Mouse (Mus musculus) liver, embryonic 14.5 days (tissue): ENCODE measurements around the gene Itga5. TPM values are rescaled to one million over a fixed set of nuclear protein-coding genes. Genes with fewer than 3 reads are reported as not detected.
"Not testable (repeated sequence)": the region's sequence is repeated elsewhere in the genome, so short reads cannot be mapped to it uniquely, and the experiment has no call there.

ENCODE experiments used
- ATAC-seq: fragments of 200-750 bp; cut with Nextera tagmentation; 2 replicates; pipeline ENCODE4 v1.8.0; 2017; ENCODE audit warnings: moderate number of reproducible peaks, mild to moderate bottlenecking, moderate library complexity; ENCODE audit not compliant: insufficient read depth
- DNase-seq, 3 experiments: peaks; one replicate each; pipeline ENCODE4 v3.0.0-alpha.2; 2012 to 2013; ENCODE audit warnings: low read depth in 3 of 3, low spot score in 3 of 3
- H3K27ac ChIP-seq: fragments of 300-500 bp; sonication (generic); 2 replicates; pipeline ENCODE4 v1.5.1; 2014; ENCODE audit warnings: moderate library complexity, mild to moderate bottlenecking, control low read depth, inconsistent platforms
- H3K27me3 ChIP-seq: fragments of 300-500 bp; sonication (generic); 2 replicates; pipeline ENCODE4 v1.6.1; 2014; ENCODE audit warnings: mild to moderate bottlenecking, low read length, moderate library complexity; ENCODE audit not compliant: control insufficient read depth, insufficient read depth
- H3K36me3 ChIP-seq: fragments of 300-500 bp; sonication (generic); replicated peaks from 2 replicates; pipeline ENCODE4 v1.6.1; 2014; ENCODE audit warnings: low read depth; ENCODE audit not compliant: control insufficient read depth, insufficient read depth
- H3K4me1 ChIP-seq, 2 experiments: fragments of 200-500 bp in 1 of 2; fragments of 300-500 bp in 1 of 2; sonication (generic) in 1 of 2; replicated peaks; 2 replicates each; pipeline ENCODE4 v1.6.1; 2012 to 2014; ENCODE audit warnings: antibody characterized with exemption in 1 of 2, inconsistent platforms in 1 of 2, low read length in 1 of 2; ENCODE audit not compliant: control insufficient read depth in 2 of 2, insufficient read depth in 2 of 2
- H3K4me2 ChIP-seq: fragments of 300-500 bp; sonication (generic); 2 replicates; pipeline ENCODE4 v1.6.1; 2014; ENCODE audit warnings: low read depth, mild to moderate bottlenecking, control low read depth, moderate library complexity
- H3K4me3 ChIP-seq, 2 experiments: fragments of 200-500 bp in 1 of 2; fragments of 300-500 bp in 1 of 2; sonication (generic) in 1 of 2; 2 replicates each; pipeline ENCODE4 v1.5.1; 2012 to 2014; ENCODE audit warnings: low read depth in 2 of 2, low read length in 2 of 2, mild to moderate bottlenecking in 2 of 2, control low read depth in 1 of 2, inconsistent platforms in 1 of 2, moderate library complexity in 1 of 2; ENCODE audit not compliant: insufficient read depth in 1 of 2
- H3K9ac ChIP-seq: fragments of 300-500 bp; sonication (generic); replicated peaks from 2 replicates; pipeline ENCODE4 v1.6.1; 2014; ENCODE audit warnings: mild to moderate bottlenecking, control low read depth, moderate library complexity
- H3K9me3 ChIP-seq: fragments of 300-500 bp; sonication (generic); 2 replicates; pipeline ENCODE4 v1.6.1; 2016; ENCODE audit warnings: low read length, mixed read lengths; ENCODE audit not compliant: control insufficient read depth
- CTCF ChIP-seq: IDR thresholded peaks from 2 replicates; pipeline ENCODE4 v1.5.1; 2016; ENCODE audit warnings: antibody characterized with exemption, low read depth, control low read depth
- EP300 ChIP-seq: IDR thresholded peaks from 2 replicates; pipeline ENCODE4 v1.6.1; 2016; ENCODE audit warnings: antibody characterized with exemption, low read depth
- WGBS: fragments of 180-500 bp; shearing (Covaris S2); extraction: QIAGEN DNeasy Blood & Tissue Kit; methylation state at CpG from one replicate; pipeline ENCODE4 v1.1.7; 2014; ENCODE audit not compliant: insufficient replicate concordance; 5-methylcytosine and 5-hydroxymethylcytosine counted together
- polyA plus RNA-seq, 2 experiments: library from polyadenylated mRNA; depleted of rRNA in 1 of 2; stranded (reverse) in 1 of 2; unstranded in 1 of 2; fragments of >200 nt; fragmentation: Nextera tagmentation in 1 of 2; extraction: Ambion mirVana in 1 of 2; gene quantifications; 2 replicates each; pipeline versions ENCODE4 v1.2.1 to v1.2.3; 2012 to 2014

The Itga5 gene
- 8.4 and 9.3 TPM in 2 replicates for polyA plus RNA-seq (2012; rRNA removed)
- 9.9 and 12.5 TPM in 2 replicates for polyA plus RNA-seq (2014; fragmentation: Nextera tagmentation; extraction: Ambion mirVana)

GRCm38 (mm10) chr15:103366376-103367149, at the start of gene Itga5:
Gene Itga5 (minus strand): TSS chr15:103366763.
- WGBS, result under 1% methylated on average over 50 of the region's 51 CpGs
- Histone ChIP-seq H3K9me3 (no peaks in the 10 kb centered on the region), H3K4me1 (peaks cover 0 to 36% of the 10 kb centered on the region in 2 experiments), H3K4me3 (peak within 1 kb of the TSS; percentile 63 to 74), H3K4me2 (peak within 1 kb of the TSS; percentile 82), H3K27me3 (no peaks in the 10 kb centered on the region; the same call in 1 of the 2 replicates), H3K27ac (peak within 1 kb of the TSS; percentile 1), H3K9ac (peak within 1 kb of the TSS; percentile 71), H3K36me3 (no peaks in the 10 kb centered on the region)
- TF ChIP-seq CTCF, result no peak
- TF ChIP-seq EP300, result no peak
- no peak for DNase-seq
- ATAC-seq, result peak; percentile 22

GRCm38 (mm10) chr15:103405586-103405985, 39.0 kb upstream of the Itga5 start:
- not testable (repeated sequence) for H3K9ac ChIP-seq, H3K27me3 ChIP-seq, DNase-seq, H3K4me3 ChIP-seq, H3K4me2 ChIP-seq, H3K27ac ChIP-seq, H3K4me1 ChIP-seq, H3K36me3 ChIP-seq, ATAC-seq, H3K9me3 ChIP-seq
- WGBS, result 70% methylated on average over 2 of the region's 3 CpGs

- Histone ChIP-seq H3K4me1 (no peaks in the 10 kb centered on the region), H3K9me3 (no peaks in the 10 kb centered on the region), H3K27ac (no peak overlapping the region), H3K4me2 (no peak overlapping the region), H3K27me3 (no peaks in the 10 kb centered on the region), H3K36me3 (no peaks in the 10 kb centered on the region), H3K4me3 (no peak overlapping the region), H3K9ac (no peak overlapping the region)
- ATAC-seq (no peak), DNase-seq (no peak)
- TF ChIP-seq CTCF (no peak), EP300 (no peak)
- 73% methylated on average over 5 of the region's 5 CpGs for WGBS
Observed at GRCm38 (mm10) chr15:103401361-103401760, 34.8 kb upstream of the Itga5 start.

GRCm38 (mm10) chr15:103393577-103393976, 27.0 kb upstream of the Itga5 start:
- H3K9ac ChIP-seq, result no peak overlapping the region
- H3K4me2 ChIP-seq, result no peak overlapping the region
- H3K4me1 ChIP-seq, result no peaks in the 10 kb centered on the region
- ATAC-seq (no peak), DNase-seq (no peak)
- no peak overlapping the region for H3K4me3 ChIP-seq
- H3K36me3 ChIP-seq, result no peaks in the 10 kb centered on the region
- no peaks in the 10 kb centered on the region for H3K27me3 ChIP-seq
- no peak overlapping the region for H3K27ac ChIP-seq
- no peaks in the 10 kb centered on the region for H3K9me3 ChIP-seq
- TF ChIP-seq EP300 (no peak), CTCF (no peak)

GRCm38 (mm10) chr15:103388556-103389145, 22.1 kb upstream of the Itga5 start:
- Histone ChIP-seq H3K9ac (no peak overlapping the region), H3K9me3 (no peaks in the 10 kb centered on the region), H3K27me3 (no peaks in the 10 kb centered on the region), H3K27ac (no peak overlapping the region), H3K4me1 (no peaks in the 10 kb centered on the region), H3K36me3 (no peaks in the 10 kb centered on the region), H3K4me3 (no peak overlapping the region), H3K4me2 (no peak overlapping the region)
- TF ChIP-seq CTCF (peak; percentile 63), EP300 (no peak)
- 22% methylated on average over 4 of the region's 4 CpGs for WGBS
- ATAC-seq, result no peak
- DNase-seq, result no peak
